Mouse (Mus musculus) brain, adult 10 weeks (tissue): ENCODE data around the gene Slc25a27. TPM values are rescaled to one million over a fixed set of nuclear protein-coding genes. Genes with fewer than 3 reads are reported as not detected.

ENCODE experiments used
- polyA plus RNA-seq: library from polyadenylated mRNA; stranded (reverse); fragments of 350-450 nt; fragmentation: Illumina TruSeq; extraction: RNeasy Lipid Tissue Mini Kit (QIAGEN cat#74804); gene quantifications from one replicate; pipeline ENCODE4 v1.2.3, GENCODE M21; 2015; ENCODE audit warnings: low read depth, low replicate concordance

Gene Slc25a27
- 43.4 TPM for polyA plus RNA-seq

GRCm38 (mm10) chr17:43666576-43667289 is at the start of gene Slc25a27:
Gene Slc25a27, minus strand, starts transcription at chr17:43667214.

GRCm38 (mm10) chr17:43667290-43667843 is 353 bp upstream of the Slc25a27 start, which contains the start of gene Cyp39a1:
Gene Cyp39a1, plus strand, starts transcription at chr17:43667425.

GRCm38 (mm10) chr17:43629496-43630426 is 37.3 kb downstream of the Slc25a27 start, which contains the start of gene Tdrd6:
Gene Tdrd6, minus strand, starts transcription at chr17:43630299.

Other genes with a start within 250 kb of the Slc25a27 start
- not detected for gene Mep1a, start 164.4 kb downstream of the Slc25a27 start, polyA plus RNA-seq
- gene Ankrd66, start 123.6 kb downstream of the Slc25a27 start, polyA plus RNA-seq = 1.4 TPM
- gene Pla2g7, start 99.1 kb downstream of the Slc25a27 start, polyA plus RNA-seq = 193 TPM
- gene Tdrd6, start 36.9 kb downstream of the Slc25a27 start, polyA plus RNA-seq = 0.71 TPM
- 4.0 TPM for gene Cyp39a1, start 211 bp upstream of the Slc25a27 start, polyA plus RNA-seq
- gene Rcan2, start 134.1 kb upstream of the Slc25a27 start, polyA plus RNA-seq = 235 TPM